Comparison of ENCODE assay signal across 22 mouse cellular contexts in genomic region chr6:20641375-20641774, GRCm38 (mm10).
A peak's percentile ranks its signal among the peaks of the same experiment; 100 is the strongest.
DNase-seq lines count a peak whose midpoint lies in the region; TF ChIP-seq lines count a peak whose summit lies in the region.
"Had no signal": no experiment of that assay in that cellular context is flagged by ENCODE, and none has a peak within 500 bp of the region (broad histone marks: within the 10 kb centered on the region; RNA-seq: fewer than 3 reads in every experiment).

No protein-coding gene starts in this region.

- intact Hi-C loops in left cerebral cortex, postnatal 4 days (cut with DNase I), result no loop called here
- intact Hi-C loops in left cerebral cortex, postnatal 10 days (cut with DNase I), result no loop called here

- H3K4me1 ChIP-seq in cerebellum, adult 2 months (ENCODE audit: control insufficient read depth, insufficient read depth, low read length), result peaks cover 8% of the 10 kb centered on the region; the same call in 1 of the 2 replicates
- H3K4me1 ChIP-seq: embryonic facial prominence, embryonic 12.5 days; heart, embryonic 13.5 days; hindbrain, embryonic 13.5 days; liver, embryonic 13.5 days; neural tube, embryonic 15.5 days had no signal

- peak; percentile 78 for DNase-seq in left cerebral cortex, postnatal 4 days
- no peak for DNase-seq in left cerebral cortex, postnatal 10 days (ENCODE audit: extremely low spot score in 1 of 2, low spot score in 2 of 2)
- DNase-seq in brain, embryonic 14.5 days (ENCODE audit: low read depth), result peak; percentile 51
- DNase-seq in cerebellum, adult 2 months, result peak; percentile 80 to 90
- DNase-seq in cerebellum, postnatal 25 days, result peak; percentile 85 to 91
- no peak for DNase-seq in layer of hippocampus, adult 18-20 months (ENCODE audit: low spot score in 2 of 2)
- no peak for DNase-seq in embryo, embryonic 10 days (ENCODE audit: low spot score)
- DNase-seq: adrenal gland, postnatal 36 days; gastrocnemius, postnatal 36 days; heart, adult 2 months; heart, postnatal 14 days; kidney, adult 2 months; kidney, postnatal 10 days; liver, embryonic 13.5 days; lung, adult 2 months; right cerebral cortex, postnatal 25 days; spleen, adult 18-20 months had no signal

- H3K4me3 ChIP-seq in cerebellum, adult 2 months (replicated peaks; ENCODE audit: insufficient read depth, low read depth, low read length), result no peak overlapping the region
- H3K4me3 ChIP-seq: embryonic facial prominence, embryonic 12.5 days; heart, adult 2 months; heart, embryonic 13.5 days; hindbrain, embryonic 13.5 days; layer of hippocampus, adult 2 months; liver, embryonic 13.5 days; neural tube, embryonic 15.5 days had no signal

- 5% methylated on average over 4 of the region's 4 CpGs for WGBS in cerebellum, adult 2 months

- H3K27ac ChIP-seq in cerebellum, adult 2 months (ENCODE audit: insufficient read depth, low read length), result no peak overlapping the region
- H3K27ac ChIP-seq: embryonic facial prominence, embryonic 12.5 days; heart, adult 2 months; heart, embryonic 13.5 days; hindbrain, embryonic 13.5 days; layer of hippocampus, adult 2 months; liver, embryonic 13.5 days; neural tube, embryonic 15.5 days had no signal

- TF ChIP-seq POLR2A in brain, embryonic 14.5 days (IDR thresholded peaks at IDR 0.05; ENCODE audit: borderline replicate concordance, extremely low read depth, insufficient read depth, insufficient read length, poor library complexity, severe bottlenecking), result no peak
- no peak for TF ChIP-seq POLR2A in cerebellum, adult 2 months (IDR thresholded peaks at IDR 0.05; ENCODE audit: borderline replicate concordance, insufficient read depth, low read length)

- no peaks in the 10 kb centered on the region for H3K27me3 ChIP-seq in cerebellum, adult 2 months (ENCODE audit: control insufficient read depth, insufficient read depth, low read length)
- H3K27me3 ChIP-seq: embryonic facial prominence, embryonic 12.5 days; heart, embryonic 13.5 days; hindbrain, embryonic 13.5 days; liver, embryonic 13.5 days; neural tube, embryonic 15.5 days had no signal

- no peak for TF ChIP-seq CTCF in brain, embryonic 14.5 days (IDR thresholded peaks at IDR 0.05; ENCODE audit: borderline replicate concordance, extremely low read depth, insufficient read depth, insufficient read length)
- TF ChIP-seq CTCF in cerebellum, adult 2 months (IDR thresholded peaks at IDR 0.05; ENCODE audit: borderline replicate concordance, insufficient read depth, low read depth, low read length), result no peak

Comparison
In these comparisons a context has a peak if more than half of its experiments do, and no peak if none do; other contexts are left out.
1. DNase-seq: peak in left cerebral cortex, postnatal 4 days (single experiment), brain, embryonic 14.5 days (single experiment), cerebellum, adult 2 months (2 of 2) and cerebellum, postnatal 25 days (2 of 2); none in left cerebral cortex, postnatal 10 days (0 of 2), layer of hippocampus, adult 18-20 months (0 of 2) and embryo, embryonic 10 days (single experiment).